Mouse (Mus musculus) liver, embryonic 15.5 days (tissue): ENCODE measurements around the gene Gm21885. TPM values are rescaled to one million over a fixed set of nuclear protein-coding genes. Genes with fewer than 3 reads are reported as not detected.
A peak's percentile ranks its signal among the peaks of the same experiment; 100 is the strongest.

Experiments used
- ATAC-seq: fragments of 200-750 bp; cut with Nextera tagmentation; 2 replicates; pipeline ENCODE4 v1.8.0; 2017; ENCODE audit warnings: moderate number of reproducible peaks, mild to moderate bottlenecking, moderate library complexity; ENCODE audit not compliant: insufficient read depth
- H3K27ac ChIP-seq: fragments of 300-500 bp; sonication (generic); replicated peaks from 2 replicates; pipeline ENCODE4 v1.5.1; 2015; ENCODE audit warnings: mild to moderate bottlenecking, inconsistent platforms
- H3K27me3 ChIP-seq: fragments of 300-500 bp; sonication (generic); 2 replicates; pipeline ENCODE4 v1.6.1; 2015; ENCODE audit warnings: mild to moderate bottlenecking, inconsistent platforms
- H3K36me3 ChIP-seq: fragments of 300-500 bp; sonication (generic); replicated peaks from 2 replicates; pipeline ENCODE4 v1.6.1; 2015; ENCODE audit warnings: moderate library complexity, mild to moderate bottlenecking, inconsistent platforms
- H3K4me1 ChIP-seq: fragments of 300-500 bp; sonication (generic); replicated peaks from 2 replicates; pipeline ENCODE4 v1.6.1; 2015; ENCODE audit warnings: inconsistent platforms
- H3K4me2 ChIP-seq: fragments of 300-500 bp; sonication (generic); 2 replicates; pipeline ENCODE4 v1.6.1; 2015; ENCODE audit warnings: moderate library complexity, mild to moderate bottlenecking, inconsistent platforms
- H3K4me3 ChIP-seq: fragments of 300-500 bp; sonication (generic); replicated peaks from 2 replicates; pipeline ENCODE4 v1.5.1; 2015; ENCODE audit warnings: mild to moderate bottlenecking, inconsistent platforms
- H3K9ac ChIP-seq: fragments of 300-500 bp; sonication (generic); 2 replicates; pipeline ENCODE4 v1.6.1; 2015; ENCODE audit warnings: moderate library complexity, mild to moderate bottlenecking, inconsistent platforms
- H3K9me3 ChIP-seq: fragments of 300-500 bp; sonication (generic); replicated peaks from 2 replicates; pipeline ENCODE4 v1.6.1; 2016; ENCODE audit warnings: inconsistent platforms
- WGBS: fragments of 180-500 bp; shearing (Covaris S2); methylation state at CpG from one replicate; pipeline ENCODE4 v1.1.7; 2015; ENCODE audit warnings: mixed read lengths; ENCODE audit not compliant: insufficient replicate concordance; 5-methylcytosine and 5-hydroxymethylcytosine counted together
- polyA plus RNA-seq: library from polyadenylated mRNA; unstranded; fragments of >200 nt; fragmentation: Nextera tagmentation; extraction: Ambion mirVana; gene quantifications from 2 replicates; pipeline ENCODE4 v1.2.1, GENCODE M21; 2015

The Gm21885 gene
- polyA plus RNA-seq, 1 experiment from 2014 or later, result not detected

- peak; percentile 72 for ATAC-seq
- Histone ChIP-seq H3K27me3 (no peaks in the 10 kb centered on the region), H3K4me2 (peak overlapping the region; percentile 70), H3K27ac (peak overlapping the region; percentile 98), H3K4me1 (peaks cover 52% of the 10 kb centered on the region), H3K9ac (peak overlapping the region; percentile 99), H3K36me3 (peaks cover 24% of the 10 kb centered on the region), H3K9me3 (no peaks in the 10 kb centered on the region), H3K4me3 (peak overlapping the region; percentile 99)
- WGBS, result under 1% methylated on average over 67 of the region's 67 CpGs
These were observed 39.6 kb downstream of the Gm21885 start for GRCm38 (mm10) chr11:94320969-94321930.

- no peaks in the 10 kb centered on the region for H3K27me3 ChIP-seq
- H3K36me3 ChIP-seq, result peaks cover 18% of the 10 kb centered on the region
- H3K27ac ChIP-seq, result peak within 1 kb of the TSS; percentile 98
- ATAC-seq, result peak; percentile 94
- no peaks in the 10 kb centered on the region for H3K9me3 ChIP-seq
- peak within 1 kb of the TSS; percentile 76 for H3K4me2 ChIP-seq
- H3K4me1 ChIP-seq, result peaks cover 48% of the 10 kb centered on the region
- H3K9ac ChIP-seq, result peak within 1 kb of the TSS; percentile 99
- under 1% methylated on average over 36 of the region's 36 CpGs for WGBS
- H3K4me3 ChIP-seq, result peak within 1 kb of the TSS; percentile 99
These were observed 40.3 kb downstream of the Gm21885 start, which contains the start of gene Luc7l3 for GRCm38 (mm10) chr11:94321931-94322400. TSS of gene Luc7l3 (minus strand) at chr11:94321988.

DNA sequence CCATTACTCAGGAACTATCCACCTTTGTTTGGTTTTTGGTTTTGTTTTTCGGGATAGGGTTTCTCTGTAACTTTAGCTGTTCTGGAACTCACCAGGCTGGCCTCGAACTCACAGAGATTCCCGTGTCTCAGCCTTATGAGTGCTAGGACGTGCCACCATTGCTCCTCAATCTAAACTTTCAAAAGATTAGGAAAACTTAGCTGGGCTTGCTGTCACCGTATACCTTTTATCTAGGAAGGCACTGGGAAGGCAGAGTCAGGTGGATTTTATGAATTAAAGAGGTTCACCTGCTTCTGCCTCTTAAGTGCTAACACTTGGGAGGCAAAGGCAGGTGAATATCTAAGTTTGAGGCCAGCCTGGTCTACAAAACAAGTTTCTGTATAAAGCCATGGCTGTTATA is 41.0 kb downstream of the Gm21885 start:
- H3K9me3 ChIP-seq, result no peaks in the 10 kb centered on the region
- peak overlapping the region; percentile 76 for H3K4me2 ChIP-seq
- peak overlapping the region; percentile 99 for H3K9ac ChIP-seq
- H3K36me3 ChIP-seq, result peaks cover 12% of the 10 kb centered on the region; the same call in 1 of the 2 replicates
- H3K27me3 ChIP-seq, result no peaks in the 10 kb centered on the region
- peaks cover 47% of the 10 kb centered on the region for H3K4me1 ChIP-seq
- no peak for ATAC-seq
- 36% methylated on average over 5 of the region's 5 CpGs for WGBS
- H3K4me3 ChIP-seq, result peak overlapping the region; percentile 99
- H3K27ac ChIP-seq, result peak overlapping the region; percentile 98

- H3K9ac ChIP-seq, result no peak overlapping the region
- no peak overlapping the region for H3K27ac ChIP-seq
These were observed 41.7 kb downstream of the Gm21885 start for GRCm38 (mm10) chr11:94323271-94323925.

DNA sequence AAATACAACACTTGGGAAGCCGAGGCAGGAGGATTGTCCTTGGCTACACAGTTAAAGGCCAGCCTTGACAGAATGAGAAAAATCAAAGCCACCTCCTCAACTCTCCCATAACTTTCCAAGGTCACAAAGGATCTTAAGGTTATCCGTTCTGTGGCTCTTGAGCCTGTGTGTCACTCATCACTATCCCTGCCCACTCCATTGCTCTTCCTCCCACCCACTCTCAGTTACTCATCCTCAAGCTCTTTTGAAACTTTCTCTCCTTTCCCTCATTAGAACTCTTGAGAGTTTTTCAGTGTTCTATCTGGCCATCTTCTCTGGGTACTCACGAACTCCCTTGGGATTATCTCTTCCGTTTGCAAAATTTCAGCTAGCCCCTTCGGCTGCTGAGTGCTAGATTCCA is 42.9 kb downstream of the Gm21885 start:
- WGBS, result 72% methylated on average over 5 of the region's 5 CpGs
- Histone ChIP-seq H3K4me3 (no peak overlapping the region), H3K4me1 (peaks cover 43% of the 10 kb centered on the region), H3K9ac (no peak overlapping the region), H3K4me2 (no peak overlapping the region), H3K27me3 (no peaks in the 10 kb centered on the region), H3K9me3 (no peaks in the 10 kb centered on the region), H3K36me3 (0 out of 2 replicates have a peak, but pooled peaks cover 1% of the 10 kb centered on the region), H3K27ac (no peak overlapping the region)
- no peak for ATAC-seq

More at GRCm38 (mm10) chr11:94323271-94323925, 41.7 kb downstream of the Gm21885 start:
- peaks cover 45% of the 10 kb centered on the region for H3K4me1 ChIP-seq
- ATAC-seq, result no peak
- no peak overlapping the region for H3K4me3 ChIP-seq
- H3K9me3 ChIP-seq, result no peaks in the 10 kb centered on the region
- no peak overlapping the region for H3K4me2 ChIP-seq
- 75% methylated on average over 5 of the region's 5 CpGs for WGBS
- no peaks in the 10 kb centered on the region for H3K27me3 ChIP-seq
- peaks cover 7% of the 10 kb centered on the region; the same call in 1 of the 2 replicates for H3K36me3 ChIP-seq

DNA sequence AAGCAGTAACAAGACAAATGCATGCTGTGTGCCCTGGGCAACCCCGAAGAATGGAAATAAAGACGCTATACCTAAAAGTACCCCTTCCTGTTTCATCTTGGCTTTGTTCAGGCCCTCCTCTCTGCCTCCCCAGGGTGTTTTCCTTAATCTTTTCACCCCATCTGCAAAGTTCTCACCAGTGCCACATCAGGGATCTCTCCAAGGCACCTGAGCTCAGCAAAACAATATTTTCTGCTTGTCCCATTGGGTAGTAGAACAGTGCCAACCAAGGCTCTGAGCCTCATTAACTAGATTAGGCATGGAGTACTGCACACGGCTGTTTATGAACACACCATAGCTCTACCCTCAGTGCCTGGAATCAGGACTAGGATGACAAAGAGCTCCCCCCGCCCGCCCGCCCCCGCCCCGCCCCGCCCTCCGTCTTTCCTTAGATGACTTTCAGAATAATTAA is 45.3 kb downstream of the Gm21885 start:
- H3K9me3 ChIP-seq, result no peaks in the 10 kb centered on the region
- H3K4me1 ChIP-seq, result peaks cover 58% of the 10 kb centered on the region
- H3K27me3 ChIP-seq, result no peaks in the 10 kb centered on the region
- peak overlapping the region; percentile 79; the same call in 1 of the 2 replicates for H3K4me3 ChIP-seq
- no peak for ATAC-seq
- no peak overlapping the region for H3K9ac ChIP-seq
- no peak overlapping the region for H3K27ac ChIP-seq
- WGBS, result 20% methylated on average over 10 of the region's 10 CpGs
- no peaks in the 10 kb centered on the region for H3K36me3 ChIP-seq
- H3K4me2 ChIP-seq, result peak overlapping the region; percentile 93

- peak within 1 kb of the TSS; percentile 87 for H3K9ac ChIP-seq
- peak within 1 kb of the TSS; percentile 91 for H3K27ac ChIP-seq
- no peaks in the 10 kb centered on the region for H3K27me3 ChIP-seq
- ATAC-seq, result peak; percentile 87
- H3K4me1 ChIP-seq, result peaks cover 60% of the 10 kb centered on the region
- H3K4me3 ChIP-seq, result peak within 1 kb of the TSS; percentile 79
- no peaks in the 10 kb centered on the region for H3K9me3 ChIP-seq
- no peaks in the 10 kb centered on the region for H3K36me3 ChIP-seq
- H3K4me2 ChIP-seq, result peak within 1 kb of the TSS; percentile 93
- WGBS, result under 1% methylated on average over 78 of the region's 78 CpGs
These were observed 46.3 kb downstream of the Gm21885 start, which contains the start of gene Ankrd40 for GRCm38 (mm10) chr11:94327693-94328643. TSS of gene Ankrd40 (plus strand) at chr11:94328001.

DNA sequence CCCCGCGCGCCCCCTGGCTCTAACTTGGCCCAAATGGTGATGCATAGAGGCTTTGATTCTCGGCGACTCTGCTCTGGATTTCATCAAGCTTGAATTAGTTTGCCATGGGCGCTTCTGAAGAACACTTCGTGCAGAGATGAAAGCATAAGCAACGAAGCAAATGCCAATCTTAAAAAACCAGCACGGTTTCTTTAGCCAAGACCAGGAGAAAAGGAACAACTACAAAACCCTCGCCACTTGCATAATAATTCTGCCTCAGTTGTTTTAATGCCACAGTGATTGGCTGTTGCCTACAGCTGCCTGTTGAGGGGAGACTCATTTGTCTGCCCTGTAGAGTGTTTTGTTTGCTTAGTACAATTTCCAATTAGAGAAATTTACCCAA is 47.0 kb downstream of the Gm21885 start:
- H3K4me3 ChIP-seq, result peak overlapping the region; percentile 79
- H3K36me3 ChIP-seq, result 0 out of 2 replicates have a peak, but pooled peaks cover 2% of the 10 kb centered on the region
- peak overlapping the region; percentile 93 for H3K4me2 ChIP-seq
- peak overlapping the region; percentile 87 for H3K9ac ChIP-seq
- peak overlapping the region; percentile 91 for H3K27ac ChIP-seq
- H3K9me3 ChIP-seq, result no peaks in the 10 kb centered on the region
- peaks cover 63% of the 10 kb centered on the region for H3K4me1 ChIP-seq
- no peak for ATAC-seq
- H3K27me3 ChIP-seq, result no peaks in the 10 kb centered on the region
- 5% methylated on average over 10 of the region's 10 CpGs for WGBS

GRCm38 (mm10) chr11:94329270-94329891 is 47.7 kb downstream of the Gm21885 start:
- no peak overlapping the region for H3K27ac ChIP-seq
- no peaks in the 10 kb centered on the region for H3K9me3 ChIP-seq
- no peak for ATAC-seq
- H3K27me3 ChIP-seq, result no peaks in the 10 kb centered on the region
- peaks cover 70% of the 10 kb centered on the region for H3K4me1 ChIP-seq
- H3K4me2 ChIP-seq, result no peak overlapping the region
- WGBS, result 48% methylated on average over 4 of the region's 4 CpGs
- H3K36me3 ChIP-seq, result 0 out of 2 replicates have a peak, but pooled peaks cover 5% of the 10 kb centered on the region
- H3K9ac ChIP-seq, result no peak overlapping the region
- no peak overlapping the region for H3K4me3 ChIP-seq

DNA sequence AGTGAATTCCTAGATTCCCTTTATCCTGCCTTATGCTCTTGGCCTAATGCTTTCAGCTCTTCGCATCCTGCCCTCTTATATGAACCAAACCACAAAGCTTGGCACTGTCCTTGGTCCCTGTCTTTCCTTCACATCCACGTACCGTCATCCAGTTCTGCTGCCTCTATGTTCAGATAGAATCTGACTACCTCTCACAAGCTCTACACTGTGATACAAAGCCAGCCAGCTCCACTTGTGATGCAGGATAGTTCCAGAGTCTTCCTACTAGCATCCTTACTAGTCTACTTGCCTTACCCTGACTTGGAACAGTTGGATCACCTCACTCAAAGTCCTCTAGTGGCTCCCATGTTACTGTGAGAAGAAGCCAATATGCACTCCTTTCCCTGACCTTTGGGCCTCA is 48.5 kb downstream of the Gm21885 start:
- no peak overlapping the region for H3K9ac ChIP-seq
- no peak overlapping the region for H3K4me2 ChIP-seq
- no peaks in the 10 kb centered on the region for H3K9me3 ChIP-seq
- H3K27ac ChIP-seq, result peak overlapping the region; percentile 2; the same call in 1 of the 2 replicates
- H3K36me3 ChIP-seq, result peaks cover 10% of the 10 kb centered on the region; the same call in 1 of the 2 replicates
- no peak for ATAC-seq
- peaks cover 76% of the 10 kb centered on the region for H3K4me1 ChIP-seq
- 88% methylated on average over 3 of the region's 3 CpGs for WGBS
- no peak overlapping the region for H3K4me3 ChIP-seq
- no peaks in the 10 kb centered on the region for H3K27me3 ChIP-seq
